Mouse (Mus musculus): ENCODE measurements around the gene BC048403.
"Not testable (repeated sequence)": the region's sequence is repeated elsewhere in the genome, so short reads cannot be mapped to it uniquely, and the experiment has no call there.

BC048403 gene

GRCm38 (mm10) chr10:121759095-121759494 is 19.4 kb downstream of the BC048403 start:
- no peak for DNase-seq

DNA sequence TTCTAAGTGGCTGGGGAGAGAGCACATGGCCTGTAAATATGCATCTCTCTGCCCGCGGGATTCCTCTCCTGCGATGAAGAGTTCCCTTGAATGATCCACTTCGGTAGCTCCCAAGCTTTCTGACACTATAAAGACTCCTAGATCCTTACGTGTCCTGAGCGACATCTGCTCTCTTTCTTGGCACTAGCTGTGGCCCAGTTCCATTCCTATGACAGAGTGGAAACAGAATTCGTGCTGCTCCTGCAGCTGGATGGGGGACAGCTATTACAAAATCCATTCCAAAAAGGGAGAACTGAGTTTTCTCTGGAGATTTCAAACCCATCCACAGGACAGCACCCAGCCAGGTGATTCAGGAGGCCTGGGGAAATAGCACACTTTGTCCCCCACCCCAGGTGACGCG is 22.4 kb downstream of the BC048403 start:
- no peak for DNase-seq

DNA sequence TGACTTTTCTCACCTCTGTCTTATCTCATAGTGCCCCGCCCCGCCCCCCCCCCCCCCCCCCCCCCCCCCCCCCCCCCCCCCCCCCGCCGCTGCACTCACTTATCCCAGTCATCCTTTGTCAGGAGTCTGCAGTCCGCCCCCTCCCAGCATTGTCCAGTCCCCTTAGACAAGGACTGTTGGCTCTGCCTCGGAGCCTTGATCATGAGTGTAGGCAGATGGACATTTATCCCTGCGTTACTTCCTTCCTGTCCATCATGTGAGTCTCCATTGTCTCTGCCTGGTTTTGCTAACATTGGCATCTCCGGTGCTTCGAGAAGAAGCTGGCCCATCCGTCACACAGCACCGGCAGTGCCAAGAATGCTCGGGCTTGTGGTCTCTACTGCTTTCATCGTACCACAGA is 23.5 kb downstream of the BC048403 start:
- DNase-seq, result no peak

DNA sequence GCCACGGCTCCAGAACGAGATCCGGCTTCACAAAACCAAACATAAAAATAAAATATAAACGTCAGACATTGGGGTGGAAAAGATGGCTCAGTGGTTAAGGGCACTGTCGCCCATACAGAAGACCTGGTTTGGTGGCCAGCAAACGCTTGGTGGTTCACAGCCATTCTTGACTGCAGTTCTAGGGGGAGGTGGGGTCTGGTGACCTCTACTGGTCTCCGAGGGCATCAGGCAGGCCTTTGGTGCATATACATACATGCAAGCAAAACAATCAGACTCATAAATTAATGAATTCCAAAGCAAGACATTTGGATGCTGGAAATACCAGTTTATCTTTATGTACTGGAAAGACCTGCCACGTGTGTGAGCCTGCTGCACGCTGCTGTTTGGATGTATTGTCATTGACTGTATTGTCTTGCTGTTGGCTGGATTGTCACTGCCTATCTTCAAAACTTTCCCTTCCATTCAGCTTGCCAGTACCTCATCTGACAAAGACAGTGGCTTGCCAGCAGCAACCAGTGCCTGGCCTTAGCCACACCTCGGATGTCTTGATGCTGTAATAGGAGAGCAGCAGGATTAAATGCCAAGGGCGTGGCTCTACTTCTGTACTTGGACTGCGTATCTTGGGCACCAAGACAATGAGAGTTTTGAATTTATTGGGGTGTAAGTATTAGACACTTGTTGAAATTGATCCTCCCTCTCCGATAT is 24.9 kb downstream of the BC048403 start:
- DNase-seq, result no peak

GRCm38 (mm10) chr10:121765174-121766057 is 25.7 kb downstream of the BC048403 start:
- DNase-seq, result peak; percentile 66

DNA sequence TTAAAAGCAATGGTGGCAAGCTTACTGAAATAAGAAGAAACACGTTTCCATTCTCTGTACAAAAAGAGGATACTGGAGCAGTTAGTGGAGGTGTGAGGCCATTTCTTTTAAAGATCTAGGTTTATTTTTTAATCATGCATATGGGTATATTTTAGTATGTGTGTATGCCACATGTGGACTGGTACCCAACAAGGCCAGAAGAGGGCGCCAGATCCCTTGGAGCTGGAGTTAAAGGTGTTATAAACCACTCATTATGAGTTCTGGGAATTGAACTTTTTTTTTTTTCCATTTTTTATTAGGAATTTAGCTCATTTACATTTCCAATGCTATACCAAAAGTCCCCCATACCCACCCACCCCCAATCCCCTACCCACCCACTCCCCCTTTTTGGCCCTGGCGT is 27.6 kb downstream of the BC048403 start:
- DNase-seq, result not testable (repeated sequence)

GRCm38 (mm10) chr10:121769711-121770110 is 30.0 kb downstream of the BC048403 start:
- no peak for DNase-seq

GRCm38 (mm10) chr10:121770624-121771577 is 31.2 kb downstream of the BC048403 start:
- peak; percentile 58 for DNase-seq

- DNase-seq, result no peak
These were observed 34.1 kb downstream of the BC048403 start for GRCm38 (mm10) chr10:121773813-121774212.

DNA sequence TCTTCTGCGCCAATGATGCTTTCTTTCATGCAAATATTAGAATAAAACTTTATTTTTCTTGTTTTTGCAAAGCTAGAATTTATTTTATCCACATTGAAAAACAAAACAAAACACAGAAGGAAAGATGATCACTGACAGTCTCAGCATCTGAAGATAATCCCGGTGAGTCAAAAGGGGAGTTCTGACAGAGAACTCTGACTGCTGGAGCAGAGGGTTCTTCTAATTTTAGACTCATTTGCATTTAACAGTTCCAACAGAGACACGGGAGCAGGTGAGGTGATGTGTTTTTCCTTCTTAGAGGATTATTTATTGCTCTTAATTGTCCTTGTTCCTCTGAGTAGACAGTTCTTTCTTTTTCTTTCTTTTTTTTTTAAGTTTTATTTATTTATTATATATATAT is 36.3 kb downstream of the BC048403 start:
- no peak for DNase-seq

DNA sequence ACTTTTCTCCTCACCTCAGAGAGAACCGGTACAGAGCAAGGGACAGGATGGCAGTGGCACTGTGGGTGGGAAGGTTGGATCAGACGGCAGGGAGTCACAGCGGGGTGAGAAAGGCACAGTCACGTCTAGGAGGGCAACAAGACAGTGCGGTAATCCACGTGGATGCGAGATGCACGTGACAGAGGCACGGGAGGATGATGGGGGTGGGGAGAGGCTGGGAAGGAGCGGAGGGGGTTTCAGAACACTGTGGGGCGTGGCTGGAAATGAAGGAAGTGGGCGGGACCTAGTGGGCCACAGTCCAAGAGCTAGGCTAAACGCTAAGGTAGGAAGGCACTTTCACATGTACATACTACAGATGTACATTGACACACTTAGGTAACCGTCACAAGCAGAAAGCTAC is 41.4 kb downstream of the BC048403 start:
- DNase-seq, result no peak

DNA sequence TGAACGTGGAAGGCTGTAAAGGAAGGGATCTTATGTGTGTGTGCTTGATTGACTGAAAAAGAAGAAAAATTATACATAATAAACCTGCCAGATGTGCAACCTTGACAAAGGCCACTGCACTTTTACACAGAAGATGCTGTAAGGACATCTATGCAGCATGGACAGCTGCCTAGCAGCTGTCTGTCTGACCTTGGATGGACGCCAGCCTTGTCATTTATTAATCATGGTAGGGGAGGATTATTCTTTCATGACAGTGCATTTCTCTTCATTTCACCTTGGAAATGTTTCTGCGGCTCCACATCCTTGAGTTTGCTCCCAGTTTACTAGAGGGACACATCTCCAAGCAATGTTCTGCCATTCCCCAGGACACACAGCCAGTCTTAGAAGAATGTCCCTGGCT is 48.8 kb downstream of the BC048403 start:
- DNase-seq, result no peak

- DNase-seq, result no peak
These were observed 50.3 kb downstream of the BC048403 start for GRCm38 (mm10) chr10:121790078-121790477.

DNA sequence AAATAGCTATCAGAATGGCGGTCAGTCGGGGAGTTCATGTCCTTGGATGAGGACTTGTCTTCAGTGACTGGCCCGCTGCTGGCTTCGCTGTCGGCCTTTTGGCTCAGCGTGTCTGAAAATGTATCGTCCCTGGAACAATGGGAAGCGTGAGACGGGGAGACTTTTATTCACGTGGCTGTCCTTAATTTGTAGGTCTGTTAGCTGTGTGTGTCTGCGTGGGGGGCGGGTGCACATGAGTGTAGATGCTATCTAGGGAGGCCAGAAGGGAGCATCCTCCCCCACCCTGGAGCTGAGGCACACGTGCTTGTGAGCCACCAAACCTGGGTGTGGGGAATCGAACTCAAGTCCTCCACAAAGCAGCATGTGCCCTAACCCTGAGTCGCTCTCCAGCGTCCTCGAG is 52.9 kb downstream of the BC048403 start:
- DNase-seq, result no peak

GRCm38 (mm10) chr10:121794486-121794885 is 54.7 kb downstream of the BC048403 start:
- DNase-seq, result no peak

- DNase-seq, result no peak
These were observed 56.5 kb downstream of the BC048403 start for GRCm38 (mm10) chr10:121796027-121796802.

- DNase-seq, result no peak
These were observed 60.3 kb downstream of the BC048403 start for GRCm38 (mm10) chr10:121800041-121800440.

Data from embryo, embryonic 11 days (tissue).